Mouse (Mus musculus) bone marrow, adult 2 months (tissue): ENCODE data around the gene Cdan1.

Experiments
- CTCF ChIP-seq: fragments of 200-500 bp; IDR thresholded peaks from 2 replicates; pipeline ENCODE4 v1.5.1; 2011; ENCODE audit warnings: low read length, control low read depth; ENCODE audit not compliant: control insufficient read depth, insufficient read depth
- POLR2A ChIP-seq: fragments of 200-500 bp; IDR thresholded peaks from 2 replicates; pipeline ENCODE4 v1.6.1; 2011; ENCODE audit warnings: low read depth, mild to moderate bottlenecking, control low read depth, low read length, borderline replicate concordance; ENCODE audit not compliant: control insufficient read depth

DNA sequence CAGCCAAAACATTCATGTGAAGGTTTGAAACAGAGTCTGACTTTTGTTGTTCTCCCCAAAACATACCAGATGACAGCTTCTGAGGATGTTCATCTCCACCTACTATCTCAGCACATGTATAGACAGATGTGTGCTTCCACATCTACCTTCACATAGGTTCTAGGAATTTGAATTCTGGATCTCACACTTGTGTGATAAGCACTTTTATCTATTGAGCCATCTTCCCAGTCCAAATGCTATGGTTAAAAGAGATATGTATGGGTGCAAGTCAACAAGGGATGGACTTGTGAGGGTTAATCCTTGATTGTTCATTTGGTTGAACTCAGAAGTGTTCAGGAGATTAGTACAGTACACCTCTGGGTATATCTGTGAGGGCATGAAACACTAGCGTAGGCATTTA lies 4.6 kb downstream of the Cdan1 start:
- TF ChIP-seq CTCF (no peak), POLR2A (no peak)
